Mouse (Mus musculus) gastrocnemius, postnatal 4 days (tissue): ENCODE data around the gene Eddm3b. TPM values are rescaled to one million over a fixed set of nuclear protein-coding genes. Genes with fewer than 3 reads are reported as not detected.
"Not testable (repeated sequence)": the region's sequence is repeated elsewhere in the genome, so short reads cannot be mapped to it uniquely, and the experiment has no call there.

Experiments
- DNase-seq, 2 experiments: peaks; one replicate each; pipeline ENCODE4 v3.0.0; 2021 to 2022; ENCODE audit warnings: low spot score in 2 of 2, mixed read lengths in 2 of 2
- total RNA-seq, 2 experiments: library from RNA; stranded (reverse); gene quantifications; 2 replicates each; pipeline ENCODE4 v1.2.3; 2021

The Eddm3b gene
- total RNA-seq, 2 experiments from 2014 or later: not detected

DNA sequence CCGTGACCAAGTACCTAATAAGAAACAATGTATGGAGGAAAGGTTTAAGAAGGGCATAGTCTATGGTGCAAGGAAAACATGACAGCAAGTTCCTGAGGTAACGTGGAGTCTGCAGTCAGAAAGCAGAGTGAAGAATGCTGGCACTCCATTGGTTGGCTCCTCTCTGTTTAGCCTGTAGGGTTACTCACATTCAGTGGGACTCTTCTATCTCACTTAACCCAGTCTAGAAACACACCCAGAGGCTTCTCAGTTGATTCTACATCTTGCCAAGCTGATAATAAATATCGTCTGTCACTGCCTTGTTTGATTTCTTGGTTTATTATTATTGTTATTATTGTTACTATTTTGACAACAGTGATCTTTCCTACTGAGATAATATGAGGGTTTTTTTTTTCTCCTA lies 28.3 kb downstream of the Eddm3b start:
- no peak for DNase-seq

DNA sequence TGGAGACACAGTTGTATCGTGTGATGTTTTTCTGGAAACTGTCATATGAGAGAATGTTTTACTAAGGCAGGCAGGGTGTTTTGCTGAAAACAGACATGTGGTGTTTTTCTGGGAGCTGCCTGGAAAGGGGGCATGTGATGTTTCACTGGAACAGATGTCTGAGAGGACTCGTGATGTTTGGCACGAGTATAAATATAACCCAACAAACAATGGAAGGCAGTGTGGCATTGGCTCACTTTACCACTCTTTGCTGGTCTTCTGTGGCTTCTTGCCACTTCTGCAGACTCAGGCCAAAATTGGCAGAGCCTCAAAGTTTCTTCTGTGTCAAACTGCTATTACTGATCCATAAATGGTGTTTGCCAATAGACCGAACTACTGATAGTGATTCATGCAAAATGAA lies 29.1 kb downstream of the Eddm3b start:
- DNase-seq: no peak

DNA sequence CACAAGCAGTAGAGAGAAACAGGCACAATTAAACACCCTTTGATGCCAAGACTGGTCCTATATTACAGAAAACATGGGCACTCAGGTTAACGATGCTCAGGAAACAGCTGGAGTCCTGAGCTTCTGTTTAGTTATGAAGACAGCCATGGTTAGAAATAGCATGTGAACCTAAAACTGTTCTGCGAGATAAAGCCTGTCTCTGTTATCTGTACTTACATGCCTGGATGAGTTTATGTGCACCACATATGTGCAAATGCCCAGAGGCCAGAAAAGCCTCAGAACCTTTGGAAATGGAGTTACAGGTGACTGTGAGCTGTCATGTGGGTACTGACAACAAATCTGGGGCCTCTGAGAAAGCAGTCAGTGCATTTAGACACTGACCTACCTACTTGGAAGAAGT lies 29.7 kb downstream of the Eddm3b start:
- no peak for DNase-seq

DNA sequence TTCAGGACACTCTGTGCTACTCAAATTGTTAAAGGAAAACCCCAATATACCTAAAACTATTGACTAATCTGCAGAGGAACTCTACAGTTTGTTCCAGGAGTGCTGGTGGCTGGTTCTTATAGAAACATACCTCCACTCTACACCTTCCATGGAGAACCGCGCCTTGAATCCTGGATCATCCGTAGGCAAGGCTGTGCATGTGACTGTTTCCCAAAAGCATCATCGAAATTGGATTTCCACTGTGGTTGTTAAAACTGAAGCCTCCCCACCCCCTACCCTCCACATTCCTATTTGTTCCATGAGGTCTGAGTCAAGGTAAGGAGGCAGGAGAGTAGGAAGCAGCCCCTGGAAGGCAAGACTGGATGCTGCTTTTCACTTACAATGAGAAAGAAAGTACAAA lies 30.2 kb downstream of the Eddm3b start:
- no peak for DNase-seq

DNA sequence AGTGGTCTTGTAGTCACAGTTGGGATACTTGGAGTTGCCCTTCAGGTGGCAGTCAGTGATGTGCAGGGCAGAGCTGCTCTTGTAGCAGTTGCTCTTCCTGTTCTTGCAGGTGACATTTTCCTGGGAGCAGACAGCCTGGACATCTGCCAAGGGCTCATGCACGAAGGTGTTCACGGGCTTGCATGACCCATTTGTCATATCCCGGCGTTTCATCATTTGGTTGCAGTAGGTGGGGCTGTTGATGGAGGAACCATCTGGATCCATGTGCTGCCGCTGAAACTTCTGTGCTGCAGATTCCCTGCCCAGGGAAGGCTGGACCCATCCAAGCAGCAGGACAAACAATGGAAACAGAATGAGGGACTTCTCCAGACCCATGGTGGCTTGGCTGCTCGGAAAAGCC lies 31.3 kb downstream of the Eddm3b start:
- no peak for DNase-seq

DNA sequence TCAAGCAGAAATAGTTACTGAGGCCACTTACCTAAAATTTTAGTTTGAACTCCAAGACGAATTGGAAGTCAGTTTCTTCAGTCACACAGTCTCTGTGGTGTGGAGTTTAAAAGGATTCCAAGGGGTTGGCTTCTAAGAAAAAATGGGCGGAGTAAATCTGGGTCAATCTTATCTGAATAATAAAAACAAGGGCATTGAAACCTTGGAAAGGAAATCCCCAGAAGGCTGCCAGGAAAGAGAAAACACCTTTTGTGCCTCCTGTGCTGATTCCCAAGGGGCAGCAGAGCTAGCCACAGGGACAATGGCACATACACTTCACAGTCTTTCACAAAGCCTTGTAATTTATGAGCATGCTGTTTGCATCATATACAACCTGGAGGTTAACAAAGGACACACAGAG lies 32.5 kb downstream of the Eddm3b start, which contains the start of gene Rnase1:
Gene Rnase1 (minus strand): TSS at position 101 of the 400 bp plus-strand sequence.
- no peak for DNase-seq

DNA sequence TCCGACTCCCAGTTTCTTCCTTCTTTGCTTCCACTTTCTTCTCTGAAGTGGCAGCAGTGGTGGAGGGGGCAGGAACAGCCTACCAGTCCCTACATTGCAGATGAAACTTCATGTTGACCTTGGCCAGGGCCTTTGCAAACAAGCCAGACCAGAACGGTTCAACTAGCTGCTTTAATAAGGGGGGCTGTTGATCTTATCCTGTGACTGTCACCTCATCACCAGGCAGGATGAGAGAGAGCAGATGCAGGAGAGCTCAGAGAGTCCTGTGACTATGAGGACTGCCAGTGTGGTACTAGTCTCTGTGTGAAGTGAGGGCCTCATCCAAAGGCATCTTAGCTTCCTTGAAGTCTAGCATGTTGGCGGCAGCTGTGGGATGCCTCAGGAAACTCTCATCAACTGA lies 33.8 kb downstream of the Eddm3b start:
- DNase-seq: no peak

DNA sequence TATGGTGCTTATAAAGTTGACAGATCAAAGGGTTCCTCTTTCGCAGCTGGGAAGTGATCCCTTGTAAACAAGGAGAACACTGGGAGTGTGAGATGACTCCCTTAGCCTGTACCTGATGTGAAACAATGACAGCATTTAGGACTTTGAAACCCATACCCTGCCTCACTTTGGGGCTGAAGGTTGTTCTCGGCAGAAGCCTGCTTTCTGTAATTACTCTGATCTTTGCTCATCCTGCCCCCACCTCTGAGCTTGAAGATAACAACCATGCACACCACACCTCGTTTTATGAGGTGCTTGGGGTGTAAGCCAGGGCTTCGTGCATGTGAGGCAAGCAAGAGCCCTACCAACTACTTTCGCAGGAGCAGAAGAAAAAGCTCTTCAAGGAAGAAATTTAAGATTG lies 34.9 kb downstream of the Eddm3b start:
- DNase-seq: no peak

DNA sequence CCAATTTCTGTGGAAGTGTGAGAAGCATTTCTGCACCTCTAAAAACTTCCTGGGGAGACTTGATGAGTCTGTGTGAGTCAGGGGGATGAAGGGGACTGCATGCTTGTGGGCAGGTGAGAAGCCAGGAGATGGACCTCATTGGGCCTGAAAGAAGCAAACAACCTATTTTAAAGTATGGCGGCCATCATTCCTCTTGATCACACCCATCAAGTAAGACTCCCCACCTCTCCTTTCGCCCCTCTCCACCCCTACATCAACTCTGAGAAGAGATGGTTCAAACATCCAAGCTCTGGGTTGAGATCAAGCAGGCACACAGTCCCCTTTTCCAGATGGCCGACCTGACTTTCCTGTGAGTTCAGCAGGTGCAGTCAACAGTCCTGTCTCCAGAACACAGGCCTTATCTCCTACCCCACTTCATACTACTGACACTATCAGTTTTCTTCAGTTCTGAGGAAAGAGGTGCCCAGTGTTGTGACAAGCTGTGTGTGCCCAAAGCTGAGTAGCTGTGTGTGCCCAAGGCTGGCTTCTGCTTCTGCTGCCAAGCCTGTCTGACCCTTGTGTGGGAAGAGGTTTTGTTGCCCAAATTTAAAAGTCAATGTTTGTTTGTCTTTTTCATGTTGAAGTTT lies 36.1 kb downstream of the Eddm3b start:
- DNase-seq: no peak

DNA sequence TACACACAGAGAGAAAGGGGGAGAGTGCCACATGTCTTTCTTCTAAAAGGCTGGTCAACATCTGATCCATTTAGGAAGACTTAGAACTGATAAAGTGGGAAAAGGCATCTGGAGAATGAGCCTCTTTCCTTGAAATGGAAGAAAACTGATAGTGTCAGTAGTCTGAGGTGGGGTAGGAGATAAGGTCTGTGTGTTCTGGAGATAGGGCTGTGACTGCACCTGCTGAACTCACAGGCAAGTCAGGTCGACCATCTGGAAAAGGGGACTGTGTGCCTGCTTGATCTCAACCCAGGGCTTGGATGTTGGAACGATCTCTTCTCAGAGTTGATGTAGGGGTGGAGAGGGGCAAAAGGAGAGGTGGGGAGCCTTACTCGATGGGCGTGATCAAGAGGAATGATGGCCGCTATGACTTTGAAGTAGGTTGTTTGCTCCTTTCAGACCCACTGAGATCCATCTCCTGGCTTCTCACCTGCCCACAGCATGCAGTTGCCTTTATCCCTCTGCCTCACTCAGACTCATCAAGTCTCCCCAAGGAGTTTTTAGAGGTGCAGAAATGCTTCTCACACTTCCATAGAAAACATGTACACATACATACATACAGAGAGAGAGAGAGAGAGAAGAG lies 38.1 kb downstream of the Eddm3b start:
- DNase-seq: no peak

DNA sequence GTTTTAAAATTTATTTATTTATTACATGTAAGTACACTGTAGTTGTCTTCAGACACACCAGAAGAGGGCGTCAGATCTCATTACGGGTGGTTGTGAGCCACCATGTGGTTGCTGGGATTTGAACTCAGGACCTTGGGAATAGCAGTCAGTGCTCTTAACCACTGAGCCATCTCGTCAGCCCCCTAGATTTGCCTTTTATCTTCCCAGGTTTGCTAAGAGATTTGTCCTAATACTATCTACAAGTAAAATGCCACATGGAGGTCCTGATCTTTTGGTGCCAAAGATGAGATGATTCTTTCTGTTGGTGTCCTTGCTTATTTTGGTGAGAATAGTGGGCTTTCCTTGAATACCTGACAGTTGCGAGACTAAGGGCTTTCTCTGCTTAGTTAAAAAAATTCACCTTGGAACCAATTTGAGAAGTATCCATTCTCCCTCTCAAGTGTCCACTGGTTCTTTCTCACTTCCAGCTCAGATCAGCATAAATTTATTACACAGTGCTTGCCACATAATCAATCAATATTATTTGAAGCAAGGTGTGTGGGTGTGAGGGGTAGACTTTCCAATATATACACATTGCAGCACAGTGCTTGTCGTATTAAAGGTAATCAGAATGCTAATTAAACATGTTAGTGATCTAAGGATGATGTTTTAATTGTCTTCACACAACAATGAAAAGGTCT lies 42.0 kb downstream of the Eddm3b start:
- no peak for DNase-seq

DNA sequence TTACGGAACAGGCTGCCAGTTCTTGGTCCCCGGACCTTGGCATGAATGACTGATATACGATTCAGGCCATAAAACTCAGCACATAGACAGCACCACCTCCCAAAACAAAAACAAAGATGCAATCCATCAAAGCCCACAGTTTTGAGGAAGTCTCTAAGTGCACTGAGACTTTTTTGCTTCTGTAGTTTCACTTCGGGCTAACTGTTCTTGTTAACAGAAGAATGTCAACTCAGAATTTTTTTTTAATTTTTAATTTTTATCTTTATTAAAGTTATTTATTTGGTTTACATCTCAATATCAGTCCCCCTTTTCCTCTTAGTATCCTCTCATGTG lies 42.5 kb downstream of the Eddm3b start:
- no peak for DNase-seq

DNA sequence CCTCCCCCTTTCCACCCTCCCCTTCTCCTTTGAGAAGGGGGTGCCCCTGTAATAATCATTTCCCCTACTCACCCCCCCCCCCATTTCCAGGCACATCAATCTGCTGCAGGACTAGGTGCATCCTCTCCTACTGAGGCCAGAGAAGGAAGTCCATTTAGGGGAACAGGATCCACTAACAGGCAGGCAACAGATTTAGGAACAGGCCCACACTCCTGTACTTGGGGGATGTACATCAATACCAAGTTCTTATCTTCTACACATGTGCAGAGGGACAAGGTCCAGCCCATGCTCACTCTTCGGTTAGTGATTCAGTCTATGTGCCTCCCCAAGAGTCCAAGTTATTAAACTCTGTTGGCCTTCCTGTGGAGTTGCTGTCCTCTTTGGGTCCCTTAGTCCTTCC lies 42.8 kb downstream of the Eddm3b start:
- no peak for DNase-seq

DNA sequence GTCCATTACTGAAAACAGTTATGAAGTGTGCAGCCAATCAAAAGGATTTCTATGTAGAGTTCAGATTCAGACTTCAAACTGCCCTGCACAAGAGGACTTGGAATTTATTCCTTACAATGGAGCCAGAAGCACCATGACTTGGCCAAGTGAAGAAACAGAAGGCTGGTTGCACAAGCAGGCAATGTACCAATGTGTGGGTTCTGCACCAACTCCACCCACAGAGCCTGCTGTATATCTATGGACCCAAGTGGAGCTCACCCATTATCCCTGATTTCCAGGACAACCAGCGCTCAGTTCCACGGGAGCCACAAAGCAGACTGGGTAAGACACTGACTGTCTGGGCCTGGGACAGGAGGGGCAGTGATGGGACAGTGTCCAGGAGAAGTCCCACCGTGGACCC lies 47.8 kb downstream of the Eddm3b start, which contains the start of gene Rnase2b:
Gene Rnase2b (plus strand): TSS at position 285 of the 400 bp plus-strand sequence.
- DNase-seq: not testable (repeated sequence)

DNA sequence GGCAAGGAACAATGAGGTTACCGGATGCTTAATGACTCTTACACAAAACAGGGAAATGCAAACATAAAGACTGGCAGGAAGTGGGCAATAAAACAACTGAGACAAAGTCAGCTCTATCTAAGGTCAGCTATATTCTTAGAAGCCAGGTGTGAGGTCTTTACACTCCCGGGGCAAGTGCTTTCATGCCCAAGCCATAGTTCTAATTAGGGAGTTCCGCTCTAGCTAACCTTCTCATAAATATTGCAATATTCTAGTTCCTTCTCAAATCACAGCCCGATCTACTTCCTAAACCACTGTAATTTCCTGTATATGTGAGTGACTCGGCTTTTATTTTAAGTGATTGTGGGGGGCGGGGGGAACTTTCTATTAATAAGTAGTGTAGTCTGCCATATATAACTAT lies 49.1 kb downstream of the Eddm3b start:
- DNase-seq: not testable (repeated sequence)

DNA sequence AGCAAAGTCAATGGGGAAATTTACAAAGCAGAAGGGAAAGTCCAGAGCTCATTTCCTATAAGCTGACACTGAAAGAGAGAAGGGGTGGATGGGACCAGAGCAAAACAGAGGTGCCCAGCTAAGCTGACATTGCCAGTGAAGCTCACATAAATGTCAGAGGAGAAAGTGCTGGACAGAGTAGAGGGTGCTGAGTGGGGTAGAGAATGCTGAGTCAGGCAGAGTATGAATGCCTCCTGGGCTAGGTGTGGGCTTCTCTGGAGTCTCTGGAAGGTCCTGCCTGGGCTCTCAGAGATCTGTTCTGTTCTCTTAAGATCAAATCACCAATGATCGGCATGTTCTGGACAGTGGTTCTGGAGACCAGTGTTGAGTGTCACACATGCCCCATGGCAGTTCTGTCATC lies 51.2 kb downstream of the Eddm3b start:
- DNase-seq: no peak

DNA sequence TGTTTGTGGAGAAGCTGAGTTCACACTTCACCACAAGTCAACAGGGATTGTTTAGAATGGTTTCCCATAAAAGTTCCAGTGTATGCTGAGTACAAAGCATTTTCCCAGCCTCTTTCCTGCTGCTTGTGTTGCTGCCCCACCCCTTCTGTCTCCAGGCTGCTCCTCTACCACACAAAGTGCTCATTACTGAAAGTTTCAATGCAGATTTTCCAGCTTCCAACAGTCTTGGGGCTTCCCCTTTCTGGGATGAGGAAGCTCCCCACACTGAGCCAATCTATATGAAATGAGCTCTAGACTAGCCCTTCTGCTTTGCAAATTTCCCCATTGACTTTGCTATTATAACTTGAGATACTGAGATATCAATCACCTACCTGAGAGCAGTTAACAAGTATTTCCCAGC lies 51.8 kb downstream of the Eddm3b start:
- no peak for DNase-seq

Other genes starting within 250 kb of the Eddm3b start
- gene Tep1, start 243.9 kb upstream of the Eddm3b start, total RNA-seq: 10 to 100 TPM in 1 of 2 experiments, 1 to 10 TPM in 1; 9.7 to 12.2 TPM
- 10 to 100 TPM in 1 of 2 experiments, 1 to 10 TPM in 1; 5.8 to 10.1 TPM for gene Klhl33, start 216.9 kb upstream of the Eddm3b start, total RNA-seq
- gene Osgep, start 189.5 kb upstream of the Eddm3b start, total RNA-seq: 10 to 100 TPM; 48.6 to 52.2 TPM
- gene Apex1, start 189.5 kb upstream of the Eddm3b start, total RNA-seq: 10 to 100 TPM; 61.1 to 62.7 TPM
- gene Pip4p1, start 183.6 kb upstream of the Eddm3b start, total RNA-seq: 10 to 100 TPM; 23.5 to 25.2 TPM
- 10 to 100 TPM; 12.7 to 13.9 TPM for gene Pnp, start 183.3 kb upstream of the Eddm3b start, total RNA-seq
- gene Gm49342, start 169.9 kb upstream of the Eddm3b start, total RNA-seq: 1 to 10 TPM; 7.9 to 8.5 TPM
- gene Pnp2, start 158.4 kb upstream of the Eddm3b start, total RNA-seq: under 1 TPM; 0.67 to 0.71 TPM
- not detected for gene Rnase10, start 106.7 kb upstream of the Eddm3b start, total RNA-seq
- gene Rnase9, start 72.6 kb upstream of the Eddm3b start, total RNA-seq: not detected
- not detected for gene Rnase11, start 64.3 kb upstream of the Eddm3b start, total RNA-seq
- not detected for gene Rnase12, start 56.8 kb upstream of the Eddm3b start, total RNA-seq
- gene Olfr750, start 40.0 kb upstream of the Eddm3b start, total RNA-seq: not detected
- gene Rnase4, start 23.3 kb upstream of the Eddm3b start, total RNA-seq: 10 to 100 TPM; 76.4 to 86.0 TPM
- 1 to 10 TPM; 7.7 to 8.9 TPM for gene Ang, start 23.3 kb upstream of the Eddm3b start, total RNA-seq
- under 1 TPM; 0.25 to 0.52 TPM for gene Rnase6, start 9.5 kb downstream of the Eddm3b start, total RNA-seq
- not detected for gene Rnase1, start 32.4 kb downstream of the Eddm3b start, total RNA-seq
- not detected for gene Rnase2b, start 47.8 kb downstream of the Eddm3b start, total RNA-seq
- gene Ang2, start 84.7 kb downstream of the Eddm3b start, total RNA-seq: not detected
- not detected for gene Ear14, start 89.0 kb downstream of the Eddm3b start, total RNA-seq
- not detected for gene Rnase2a, start 141.7 kb downstream of the Eddm3b start, total RNA-seq
- gene Gm7247, start 247.3 kb downstream of the Eddm3b start, total RNA-seq: not detected